11 mouse cellular contexts compared by ENCODE assay signal in genomic region chr10:21826793-21827504, GRCm38 (mm10). TPM values are rescaled to one million over a fixed set of nuclear protein-coding genes. Genes with fewer than 3 reads are reported as not detected.
DNase-seq lines count a peak whose midpoint lies in the region; ATAC-seq and TF ChIP-seq lines count a peak whose summit lies in the region.
"Had no signal": no experiment of that assay in that cellular context is flagged by ENCODE, and none has a peak within 500 bp of the region (broad histone marks: within the 10 kb centered on the region; RNA-seq: fewer than 3 reads in every experiment).

No protein-coding gene starts in this region.

- ATAC-seq in granulocyte monocyte progenitor cell, adult 5-6 weeks (replicated peaks; ENCODE audit: poor library complexity, severe bottlenecking): peak; percentile 72
- peak; percentile 65 for ATAC-seq in megakaryocyte progenitor cell, adult 5-6 weeks (replicated peaks; ENCODE audit: poor library complexity)
- ATAC-seq in erythroblast, adult 5-6 weeks (replicated peaks; ENCODE audit: low FRiP score, poor library complexity, severe bottlenecking): no peak
- ATAC-seq in midbrain, embryonic 13.5 days: no peak
- ATAC-seq: midbrain, embryonic 16.5 days; Patski had no signal

- H3K4me3 ChIP-seq in thymus, adult 2 months (ENCODE audit: control insufficient read depth, insufficient read depth, low read length): no peak overlapping the region
- H3K4me3 ChIP-seq in midbrain, embryonic 13.5 days (replicated peaks): no peak overlapping the region
- H3K4me3 ChIP-seq: gastrocnemius, adult 2 months had no signal

- peak; percentile 5 for DNase-seq in thymus, adult 2 months
- DNase-seq in thymus, adult 18-20 months: no peak
- DNase-seq in left cerebral cortex, adult 9 months (ENCODE audit: low spot score in 2 of 2): no peak
- DNase-seq: gastrocnemius, adult 2 months had no signal

- no peak overlapping the region for H3K27ac ChIP-seq in thymus, adult 2 months (ENCODE audit: control insufficient read depth, insufficient read depth, low read length)
- no peak overlapping the region for H3K27ac ChIP-seq in midbrain, embryonic 13.5 days
- H3K27ac ChIP-seq: gastrocnemius, adult 2 months; liver, embryonic 14.5 days had no signal

- no peaks in the 10 kb centered on the region for H3K9me3 ChIP-seq in midbrain, embryonic 13.5 days

- H3K4me1 ChIP-seq in thymus, adult 2 months (replicated peaks; ENCODE audit: control insufficient read depth, insufficient read depth, low read length): peaks cover 7% of the 10 kb centered on the region
- peaks cover 28% of the 10 kb centered on the region for H3K4me1 ChIP-seq in midbrain, embryonic 13.5 days (replicated peaks)

- no peak overlapping the region for H3K9ac ChIP-seq in midbrain, embryonic 13.5 days (replicated peaks)
- H3K9ac ChIP-seq: liver, embryonic 14.5 days had no signal

- no peak for TF ChIP-seq CTCF in thymus, adult 2 months (IDR thresholded peaks at IDR 0.05; ENCODE audit: borderline replicate concordance, control insufficient read depth, extremely low read depth, insufficient read depth, low read length, poor library complexity)

- no peak overlapping the region for H3K4me2 ChIP-seq in midbrain, embryonic 13.5 days (replicated peaks)

- 26% methylated on average over 5 of the region's 5 CpGs for whole genome bisulfite sequencing in thymus, adult 2 months
- WGBS in midbrain, embryonic 13.5 days: 47% methylated on average over 5 of the region's 5 CpGs

- no peaks in the 10 kb centered on the region for H3K36me3 ChIP-seq in thymus, adult 2 months (ENCODE audit: control insufficient read depth, insufficient read depth, low read length)
- H3K36me3 ChIP-seq in midbrain, embryonic 13.5 days: no peaks in the 10 kb centered on the region

- no peak for TF ChIP-seq POLR2A in thymus, adult 2 months (IDR thresholded peaks at IDR 0.05; ENCODE audit: control insufficient read depth, extremely low read depth, insufficient read depth, low read length, poor library complexity)

- H3K27me3 ChIP-seq in thymus, adult 2 months (ENCODE audit: control insufficient read depth, insufficient read depth, low read length): no peaks in the 10 kb centered on the region
- no peaks in the 10 kb centered on the region for H3K27me3 ChIP-seq in midbrain, embryonic 13.5 days
- H3K27me3 ChIP-seq: Patski had no signal

RNA-seq across cellular contexts. Expression of gene Sgk1, which starts 55.0 kb away (rescaled TPM):
- polyA plus RNA-seq in thymus, adult 2 months (2012; rRNA removed): 16.5 and 18.7 TPM in 2 replicates
- 1.2 and 8.2 TPM in 2 replicates for total RNA-seq in granulocyte monocyte progenitor cell, adult 5-6 weeks (2014; fragmentation: Nextera tagmentation)
- total RNA-seq in granulocyte monocyte progenitor cell, adult 5-6 weeks (2017): 8.5 and 12.6 TPM in 2 replicates
- 5.4 and 11.5 TPM in 2 replicates for total RNA-seq in megakaryocyte progenitor cell, adult 5-6 weeks (2015)
- total RNA-seq in megakaryocyte progenitor cell, adult 5-6 weeks (2017): 8.9 and 28.0 TPM in 2 replicates
- 2.1 and 6.9 TPM in 2 replicates for total RNA-seq in erythroblast, adult 5-6 weeks (2015; ENCODE audit: low replicate concordance)
- total RNA-seq in erythroblast, adult 5-6 weeks (2017; ENCODE audit: low replicate concordance): 5.3 and 7.2 TPM in 2 replicates
- 35.9 and 36.7 TPM in 2 replicates for polyA plus RNA-seq in midbrain, embryonic 13.5 days (2015; fragmentation: Nextera tagmentation; extraction: Ambion mirVana)

Comparison
In these comparisons a context has a peak if more than half of its experiments do, and no peak if none do; other contexts are left out.
1. ATAC-seq: peak in granulocyte monocyte progenitor cell, adult 5-6 weeks (single experiment) and megakaryocyte progenitor cell, adult 5-6 weeks (single experiment); none in erythroblast, adult 5-6 weeks (single experiment) and midbrain, embryonic 13.5 days (single experiment).